Mouse (Mus musculus) liver, embryonic 14.5 days (tissue): Measurements from ENCODE around the gene Eif3k. TPM values are rescaled to one million over a fixed set of nuclear protein-coding genes. Genes with fewer than 3 reads are reported as not detected.
A peak's percentile ranks its signal among the peaks of the same experiment; 100 is the strongest.

Experiments used
- ATAC-seq: fragments of 200-750 bp; cut with Nextera tagmentation; 2 replicates; pipeline ENCODE4 v1.8.0; 2017; ENCODE audit warnings: moderate number of reproducible peaks, mild to moderate bottlenecking, moderate library complexity; ENCODE audit not compliant: insufficient read depth
- DNase-seq, 3 experiments: peaks; one replicate each; pipeline ENCODE4 v3.0.0-alpha.2; 2012 to 2013; ENCODE audit warnings: low read depth in 3 of 3, low spot score in 3 of 3
- H3K27ac ChIP-seq: fragments of 300-500 bp; sonication (generic); 2 replicates; pipeline ENCODE4 v1.5.1; 2014; ENCODE audit warnings: moderate library complexity, mild to moderate bottlenecking, control low read depth, inconsistent platforms
- H3K27me3 ChIP-seq: fragments of 300-500 bp; sonication (generic); 2 replicates; pipeline ENCODE4 v1.6.1; 2014; ENCODE audit warnings: mild to moderate bottlenecking, low read length, moderate library complexity; ENCODE audit not compliant: control insufficient read depth, insufficient read depth
- H3K36me3 ChIP-seq: fragments of 300-500 bp; sonication (generic); replicated peaks from 2 replicates; pipeline ENCODE4 v1.6.1; 2014; ENCODE audit warnings: low read depth; ENCODE audit not compliant: control insufficient read depth, insufficient read depth
- H3K4me1 ChIP-seq, 2 experiments: fragments of 200-500 bp in 1 of 2; fragments of 300-500 bp in 1 of 2; sonication (generic) in 1 of 2; replicated peaks; 2 replicates each; pipeline ENCODE4 v1.6.1; 2012 to 2014; ENCODE audit warnings: antibody characterized with exemption in 1 of 2, inconsistent platforms in 1 of 2, low read length in 1 of 2; ENCODE audit not compliant: control insufficient read depth in 2 of 2, insufficient read depth in 2 of 2
- H3K4me2 ChIP-seq: fragments of 300-500 bp; sonication (generic); 2 replicates; pipeline ENCODE4 v1.6.1; 2014; ENCODE audit warnings: low read depth, mild to moderate bottlenecking, control low read depth, moderate library complexity
- H3K4me3 ChIP-seq, 2 experiments: fragments of 200-500 bp in 1 of 2; fragments of 300-500 bp in 1 of 2; sonication (generic) in 1 of 2; 2 replicates each; pipeline ENCODE4 v1.5.1; 2012 to 2014; ENCODE audit warnings: low read depth in 2 of 2, low read length in 2 of 2, mild to moderate bottlenecking in 2 of 2, control low read depth in 1 of 2, inconsistent platforms in 1 of 2, moderate library complexity in 1 of 2; ENCODE audit not compliant: insufficient read depth in 1 of 2
- H3K9ac ChIP-seq: fragments of 300-500 bp; sonication (generic); replicated peaks from 2 replicates; pipeline ENCODE4 v1.6.1; 2014; ENCODE audit warnings: mild to moderate bottlenecking, control low read depth, moderate library complexity
- H3K9me3 ChIP-seq: fragments of 300-500 bp; sonication (generic); 2 replicates; pipeline ENCODE4 v1.6.1; 2016; ENCODE audit warnings: low read length, mixed read lengths; ENCODE audit not compliant: control insufficient read depth
- CTCF ChIP-seq: IDR thresholded peaks from 2 replicates; pipeline ENCODE4 v1.5.1; 2016; ENCODE audit warnings: antibody characterized with exemption, low read depth, control low read depth
- EP300 ChIP-seq: IDR thresholded peaks from 2 replicates; pipeline ENCODE4 v1.6.1; 2016; ENCODE audit warnings: antibody characterized with exemption, low read depth
- WGBS: fragments of 180-500 bp; shearing (Covaris S2); extraction: QIAGEN DNeasy Blood & Tissue Kit; methylation state at CpG from one replicate; pipeline ENCODE4 v1.1.7; 2014; ENCODE audit not compliant: insufficient replicate concordance; 5-methylcytosine and 5-hydroxymethylcytosine counted together
- polyA plus RNA-seq, 2 experiments: library from polyadenylated mRNA; depleted of rRNA in 1 of 2; stranded (reverse) in 1 of 2; unstranded in 1 of 2; fragments of >200 nt; fragmentation: Nextera tagmentation in 1 of 2; extraction: Ambion mirVana in 1 of 2; gene quantifications; 2 replicates each; pipeline versions ENCODE4 v1.2.1 to v1.2.3; 2012 to 2014

Gene Eif3k
- polyA plus RNA-seq, 2 experiments = 281 to 283 TPM

GRCm38 (mm10) chr7:28966181-28966580 lies 15.5 kb downstream of the Eif3k start:
- Histone ChIP-seq H3K9me3 (no peaks in the 10 kb centered on the region), H3K4me3 (no peak overlapping the region), H3K27me3 (no peaks in the 10 kb centered on the region), H3K4me1 (peaks cover 2 to 16% of the 10 kb centered on the region in 2 experiments; a peak in 3 of 4 replicates), H3K36me3 (peaks cover 3% of the 10 kb centered on the region; the same call in 1 of the 2 replicates), H3K4me2 (no peak overlapping the region), H3K27ac (no peak overlapping the region), H3K9ac (no peak overlapping the region)
- TF ChIP-seq CTCF (no peak), EP300 (no peak)
- ATAC-seq (no peak), DNase-seq (no peak)
- WGBS = 79% methylated on average over 4 of the region's 5 CpGs

GRCm38 (mm10) chr7:28965346-28965840 lies 16.3 kb downstream of the Eif3k start:
- Histone ChIP-seq H3K9ac (no peak overlapping the region), H3K9me3 (no peaks in the 10 kb centered on the region), H3K4me1 (peaks cover 2 to 20% of the 10 kb centered on the region in 2 experiments; a peak in 3 of 4 replicates), H3K4me2 (no peak overlapping the region), H3K27me3 (no peaks in the 10 kb centered on the region), H3K27ac (no peak overlapping the region), H3K4me3 (no peak overlapping the region), H3K36me3 (no peaks in the 10 kb centered on the region; the same call in 1 of the 2 replicates)
- no peak for ATAC-seq
- DNase-seq = no peak
- WGBS = 72% methylated on average over 5 of the region's 5 CpGs
- TF ChIP-seq CTCF = no peak
- TF ChIP-seq EP300 = no peak

- Histone ChIP-seq H3K4me3 (no peak overlapping the region), H3K9ac (no peak overlapping the region), H3K27ac (no peak overlapping the region; the same call in 1 of the 2 replicates), H3K27me3 (no peaks in the 10 kb centered on the region), H3K9me3 (no peaks in the 10 kb centered on the region), H3K4me2 (no peak overlapping the region), H3K36me3 (no peaks in the 10 kb centered on the region), H3K4me1 (peaks cover 16 to 33% of the 10 kb centered on the region in 2 experiments)
- ATAC-seq = no peak
- TF ChIP-seq CTCF = no peak
- no peak for TF ChIP-seq EP300
- DNase-seq = no peak
- WGBS = 60% methylated on average over 3 of the region's 3 CpGs
These were observed 18.2 kb downstream of the Eif3k start for GRCm38 (mm10) chr7:28963399-28963923.

DNA sequence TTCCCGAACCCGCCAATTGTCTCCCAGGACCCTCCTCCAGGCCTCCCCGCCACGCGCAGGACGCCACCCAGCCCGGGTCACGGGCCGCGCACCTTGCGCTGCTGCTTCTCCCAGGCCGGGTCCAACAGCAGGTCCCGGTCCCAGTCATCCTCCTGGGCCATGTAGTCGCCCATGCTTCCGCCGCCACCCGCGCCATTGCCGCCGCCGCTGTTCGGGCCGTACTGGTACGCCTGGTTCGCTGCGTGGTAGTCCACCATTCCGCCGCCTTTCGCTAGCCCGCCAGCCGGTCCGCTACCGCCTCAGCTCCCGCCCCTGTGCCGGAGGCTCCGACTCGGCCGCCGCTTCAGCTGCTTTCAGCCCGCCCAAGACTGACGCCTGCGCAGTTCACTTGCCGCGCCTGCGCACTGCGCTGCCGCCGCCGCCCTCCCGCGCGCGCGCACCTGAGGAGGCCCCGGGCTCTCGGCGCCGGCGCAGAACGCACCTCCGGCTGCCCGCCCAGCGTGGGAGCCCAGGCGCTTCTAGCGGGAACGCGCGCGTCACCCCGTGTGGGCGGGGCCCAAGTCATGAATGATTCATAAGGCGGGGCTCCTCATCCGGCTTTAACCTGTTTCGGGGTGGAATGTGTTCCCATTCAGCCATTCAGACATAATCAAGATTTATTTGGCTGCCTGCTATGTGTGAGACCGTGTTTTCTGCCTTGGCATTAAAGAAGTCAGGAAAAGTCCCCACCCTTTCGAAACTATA lies 19.6 kb downstream of the Eif3k start, which contains the start of gene Actn4:
Gene Actn4, minus strand, starts transcription at position 414 of the 744 bp plus-strand sequence.
- DNase-seq (peak; percentile 96 to 98 (median 96)), ATAC-seq (peak; percentile 90)
- H3K27me3 ChIP-seq = no peaks in the 10 kb centered on the region
- peaks cover 3% of the 10 kb centered on the region; the same call in 1 of the 2 replicates for H3K36me3 ChIP-seq
- peaks cover 30 to 46% of the 10 kb centered on the region in 2 experiments for H3K4me1 ChIP-seq
- H3K9ac ChIP-seq = peak within 1 kb of the TSS; percentile 98
- peak within 1 kb of the TSS; percentile 90 for H3K4me2 ChIP-seq
- no peaks in the 10 kb centered on the region for H3K9me3 ChIP-seq
- peak within 1 kb of the TSS; percentile 86 to 92 for H3K4me3 ChIP-seq
- H3K27ac ChIP-seq = peak within 1 kb of the TSS; percentile 70
- TF ChIP-seq EP300 (no peak), CTCF (no peak)
- under 1% methylated on average over 76 of the region's 76 CpGs for WGBS

- Histone ChIP-seq H3K9ac (peak overlapping the region; percentile 98), H3K4me2 (peak overlapping the region; percentile 90), H3K27ac (peak overlapping the region; percentile 70), H3K4me1 (peaks cover 34 to 49% of the 10 kb centered on the region in 2 experiments), H3K4me3 (peak overlapping the region; percentile 86 to 92), H3K36me3 (peaks cover 4% of the 10 kb centered on the region; the same call in 1 of the 2 replicates), H3K27me3 (no peaks in the 10 kb centered on the region), H3K9me3 (no peaks in the 10 kb centered on the region)
- TF ChIP-seq CTCF (no peak), EP300 (no peak)
- no peak for DNase-seq
- ATAC-seq = no peak
- WGBS = 0% methylated on average over 7 of the region's 7 CpGs
These were observed 20.1 kb downstream of the Eif3k start for GRCm38 (mm10) chr7:28961584-28961926.
